Mouse (Mus musculus) adipose tissue, adult 10 weeks (tissue): ENCODE data around the gene AC161166.1. TPM values are rescaled to one million over a fixed set of nuclear protein-coding genes. Genes with fewer than 3 reads are reported as not detected.

Experiments
- polyA plus RNA-seq: library from polyadenylated mRNA; stranded (reverse); fragments of 350-450 nt; fragmentation: Illumina TruSeq; extraction: RNeasy Lipid Tissue Mini Kit (QIAGEN cat#74804); gene quantifications from one replicate; pipeline ENCODE4 v1.2.3, GENCODE M21; 2014; ENCODE audit warnings: low read depth, low replicate concordance

The AC161166.1 gene
- 3.2 TPM for polyA plus RNA-seq

GRCm38 (mm10) chr7:24512355-24512754 is at the start of gene AC161166.1:
Gene AC161166.1, minus strand, starts transcription at chr7:24512455.

GRCm38 (mm10) chr7:24546068-24546614 is 33.9 kb upstream of the AC161166.1 start, which contains the start of the genes Pinlyp and Xrcc1:
Gene Pinlyp, minus strand, starts transcription at chr7:24546118.
Gene Xrcc1, plus strand, starts transcription at chr7:24546289.

GRCm38 (mm10) chr7:24530062-24530931 is 18.0 kb upstream of the AC161166.1 start, which contains the start of gene Irgq:
Gene Irgq, plus strand, starts transcription at chr7:24530689.

GRCm38 (mm10) chr7:24506838-24507725 is 5.2 kb downstream of the AC161166.1 start, which contains the start of gene Zfp428:
Gene Zfp428, plus strand, starts transcription at chr7:24507006.

GRCm38 (mm10) chr7:24481474-24482207 is 30.6 kb downstream of the AC161166.1 start, which contains the start of gene Cadm4:
Gene Cadm4, plus strand, starts transcription at chr7:24482023.

GRCm38 (mm10) chr7:24462388-24463319 is 49.6 kb downstream of the AC161166.1 start, which contains the start of gene Plaur:
Gene Plaur, plus strand, starts transcription at chr7:24462484.

Other genes with a start within 250 kb of the AC161166.1 start
- 4.3 TPM for gene Zfp93, start 242.0 kb downstream of the AC161166.1 start, polyA plus RNA-seq
- gene Zfp61, start 211.2 kb downstream of the AC161166.1 start, polyA plus RNA-seq: 12.2 TPM
- gene Zfp94, start 195.8 kb downstream of the AC161166.1 start, polyA plus RNA-seq: 6.8 TPM
- 3.5 TPM for gene Tescl, start 178.5 kb downstream of the AC161166.1 start, polyA plus RNA-seq
- not detected for gene Lypd5, start 163.3 kb downstream of the AC161166.1 start, polyA plus RNA-seq
- gene Kcnn4, start 142.2 kb downstream of the AC161166.1 start, polyA plus RNA-seq: 6.2 TPM
- gene Smg9, start 112.8 kb downstream of the AC161166.1 start, polyA plus RNA-seq: 26.5 TPM
- 18.3 TPM for gene Irgc1, start 60.2 kb downstream of the AC161166.1 start, polyA plus RNA-seq
- gene Plaur, start 50.0 kb downstream of the AC161166.1 start, polyA plus RNA-seq: 6.9 TPM
- 5.4 TPM for gene Cadm4, start 30.4 kb downstream of the AC161166.1 start, polyA plus RNA-seq
- gene Zfp428, start 5.4 kb downstream of the AC161166.1 start, polyA plus RNA-seq: 3.0 TPM
- 13.2 TPM for gene Irgq, start 18.2 kb upstream of the AC161166.1 start, polyA plus RNA-seq
- not detected for gene Pinlyp, start 33.7 kb upstream of the AC161166.1 start, polyA plus RNA-seq
- 31.9 TPM for gene Xrcc1, start 33.8 kb upstream of the AC161166.1 start, polyA plus RNA-seq
- gene Ethe1, start 75.1 kb upstream of the AC161166.1 start, polyA plus RNA-seq: 7.0 TPM
- 0.17 TPM for gene Zfp575, start 75.2 kb upstream of the AC161166.1 start, polyA plus RNA-seq
- 4.5 TPM for gene Phldb3, start 98.3 kb upstream of the AC161166.1 start, polyA plus RNA-seq
- 1.2 TPM for gene Lypd3, start 124.1 kb upstream of the AC161166.1 start, polyA plus RNA-seq
- gene Tex101, start 164.2 kb upstream of the AC161166.1 start, polyA plus RNA-seq: 5.0 TPM
- gene BC049730, start 196.8 kb upstream of the AC161166.1 start, polyA plus RNA-seq: 1.4 TPM
- gene Gm4763, start 214.5 kb upstream of the AC161166.1 start, polyA plus RNA-seq: 1.3 TPM
- 1.2 TPM for gene Cd177, start 247.9 kb upstream of the AC161166.1 start, polyA plus RNA-seq